Mouse (Mus musculus): ENCODE results near the gene Sstr3. TPM values are rescaled to one million over a fixed set of nuclear protein-coding genes. Genes with fewer than 3 reads are reported as not detected.

Gene Sstr3
- polyA plus RNA-seq, 1 experiment from 2014 or later: 0.29 TPM

GRCm38 (mm10) chr15:78576284-78576810 is 31.9 kb upstream of the Sstr3 start:
- Histone ChIP-seq H3K27me3 (peaks cover 3% of the 10 kb centered on the region; the same call in 1 of the 2 replicates), H3K9me3 (no peaks in the 10 kb centered on the region), H3K4me1 (replicated peaks) (peaks cover 21% of the 10 kb centered on the region), H3K36me3 (no peaks in the 10 kb centered on the region), H3K9ac (no peak overlapping the region), H3K4me3 (no peak overlapping the region), H3K4me2 (no peak overlapping the region), H3K27ac (replicated peaks) (no peak overlapping the region)
- WGBS: 55% methylated on average over 4 of the region's 4 CpGs
- ATAC-seq (ENCODE audit: low read depth): no peak

GRCm38 (mm10) chr15:78572658-78573397 is 28.3 kb upstream of the Sstr3 start, which contains the start of gene Rac2:
Rac2 (minus strand) TSS chr15:78572783.
- WGBS: 88% methylated on average over 8 of the region's 8 CpGs
- Histone ChIP-seq H3K36me3 (no peaks in the 10 kb centered on the region), H3K9me3 (no peaks in the 10 kb centered on the region), H3K4me2 (no peak within 1 kb of the TSS), H3K27me3 (peaks cover 3% of the 10 kb centered on the region; the same call in 1 of the 2 replicates), H3K27ac (replicated peaks) (no peak within 1 kb of the TSS), H3K4me3 (no peak within 1 kb of the TSS), H3K4me1 (replicated peaks) (no peaks in the 10 kb centered on the region), H3K9ac (no peak within 1 kb of the TSS)
- ATAC-seq (ENCODE audit: low read depth): no peak

- ATAC-seq (ENCODE audit: low read depth): no peak
Measured at GRCm38 (mm10) chr15:78572270-78572600, 27.8 kb upstream of the Sstr3 start.

GRCm38 (mm10) chr15:78571554-78572269 is 27.2 kb upstream of the Sstr3 start:
- Histone ChIP-seq H3K4me2 (no peak overlapping the region), H3K27ac (replicated peaks) (no peak overlapping the region), H3K4me1 (replicated peaks) (no peaks in the 10 kb centered on the region), H3K36me3 (no peaks in the 10 kb centered on the region), H3K4me3 (no peak overlapping the region), H3K27me3 (peaks cover 3% of the 10 kb centered on the region; the same call in 1 of the 2 replicates), H3K9ac (no peak overlapping the region), H3K9me3 (no peaks in the 10 kb centered on the region)
- ATAC-seq (ENCODE audit: low read depth): no peak
- WGBS: 70% methylated on average over 16 of the region's 16 CpGs

More at GRCm38 (mm10) chr15:78572270-78572600, 27.8 kb upstream of the Sstr3 start:
- WGBS: 91% methylated on average over 5 of the region's 5 CpGs
- Histone ChIP-seq H3K4me2 (no peak overlapping the region), H3K4me3 (no peak overlapping the region), H3K27ac (replicated peaks) (no peak overlapping the region), H3K27me3 (peaks cover 3% of the 10 kb centered on the region; the same call in 1 of the 2 replicates), H3K9ac (no peak overlapping the region), H3K36me3 (no peaks in the 10 kb centered on the region), H3K4me1 (replicated peaks) (no peaks in the 10 kb centered on the region), H3K9me3 (no peaks in the 10 kb centered on the region)

- ATAC-seq (ENCODE audit: low read depth): no peak
- H3K9me3 ChIP-seq: no peaks in the 10 kb centered on the region
- H3K9ac ChIP-seq: no peak overlapping the region
- H3K27me3 ChIP-seq: no peaks in the 10 kb centered on the region
- no peak overlapping the region for H3K4me3 ChIP-seq
- no peak overlapping the region for H3K4me2 ChIP-seq
- no peaks in the 10 kb centered on the region for H3K36me3 ChIP-seq
- H3K27ac ChIP-seq (replicated peaks): no peak overlapping the region
- 96% methylated on average over 5 of the region's 5 CpGs for WGBS
- no peaks in the 10 kb centered on the region for H3K4me1 ChIP-seq (replicated peaks)
Measured at GRCm38 (mm10) chr15:78570170-78570569, 25.7 kb upstream of the Sstr3 start.

- Histone ChIP-seq H3K4me2 (no peak overlapping the region), H3K27ac (replicated peaks) (no peak overlapping the region), H3K9ac (no peak overlapping the region), H3K4me3 (no peak overlapping the region), H3K4me1 (replicated peaks) (no peaks in the 10 kb centered on the region), H3K36me3 (no peaks in the 10 kb centered on the region), H3K27me3 (no peaks in the 10 kb centered on the region), H3K9me3 (no peaks in the 10 kb centered on the region)
- no peak for ATAC-seq (ENCODE audit: low read depth)
- WGBS: 76% methylated on average over 9 of the region's 9 CpGs
Measured at GRCm38 (mm10) chr15:78567608-78568120, 23.2 kb upstream of the Sstr3 start.

GRCm38 (mm10) chr15:78564764-78565435 is 20.4 kb upstream of the Sstr3 start:
- no peak overlapping the region for H3K9ac ChIP-seq
- no peak overlapping the region for H3K27ac ChIP-seq (replicated peaks)
- no peaks in the 10 kb centered on the region for H3K27me3 ChIP-seq
- no peak overlapping the region for H3K4me3 ChIP-seq
- H3K9me3 ChIP-seq: no peaks in the 10 kb centered on the region
- ATAC-seq (ENCODE audit: low read depth): no peak
- no peaks in the 10 kb centered on the region for H3K4me1 ChIP-seq (replicated peaks)
- no peak overlapping the region for H3K4me2 ChIP-seq
- no peaks in the 10 kb centered on the region for H3K36me3 ChIP-seq
- 76% methylated on average over 11 of the region's 11 CpGs for WGBS

- Histone ChIP-seq H3K4me3 (no peak overlapping the region), H3K4me1 (replicated peaks) (no peaks in the 10 kb centered on the region), H3K9me3 (no peaks in the 10 kb centered on the region), H3K4me2 (no peak overlapping the region), H3K9ac (no peak overlapping the region), H3K36me3 (no peaks in the 10 kb centered on the region), H3K27me3 (no peaks in the 10 kb centered on the region), H3K27ac (replicated peaks) (no peak overlapping the region)
- no peak for ATAC-seq (ENCODE audit: low read depth)
- WGBS: 86% methylated on average over 5 of the region's 5 CpGs
Measured at GRCm38 (mm10) chr15:78563937-78564336, 19.5 kb upstream of the Sstr3 start.

GRCm38 (mm10) chr15:78563344-78563743 is 18.9 kb upstream of the Sstr3 start:
- Histone ChIP-seq H3K4me3 (no peak overlapping the region), H3K9ac (no peak overlapping the region), H3K9me3 (no peaks in the 10 kb centered on the region), H3K36me3 (no peaks in the 10 kb centered on the region), H3K4me2 (no peak overlapping the region), H3K4me1 (replicated peaks) (no peaks in the 10 kb centered on the region), H3K27ac (replicated peaks) (no peak overlapping the region), H3K27me3 (no peaks in the 10 kb centered on the region)
- 97% methylated on average over 3 of the region's 3 CpGs for WGBS
- ATAC-seq (ENCODE audit: low read depth): no peak

- ATAC-seq (ENCODE audit: low read depth): no peak
- Histone ChIP-seq H3K4me3 (no peak overlapping the region), H3K4me1 (replicated peaks) (no peaks in the 10 kb centered on the region), H3K9ac (no peak overlapping the region), H3K27me3 (no peaks in the 10 kb centered on the region), H3K4me2 (no peak overlapping the region), H3K9me3 (no peaks in the 10 kb centered on the region), H3K36me3 (no peaks in the 10 kb centered on the region), H3K27ac (replicated peaks) (no peak overlapping the region)
- WGBS: 67% methylated on average over 11 of the region's 11 CpGs
Measured at GRCm38 (mm10) chr15:78559141-78559979, 14.9 kb upstream of the Sstr3 start.

Data from neural tube, embryonic 13.5 days (tissue).